Mouse (Mus musculus) heart, adult 2 months (tissue): ENCODE results near the gene Atp6v0d1. TPM values are rescaled to one million over a fixed set of nuclear protein-coding genes. Genes with fewer than 3 reads are reported as not detected.

Experiments
- DNase-seq, 2 experiments: peaks; one replicate each; pipeline ENCODE4 v3.0.0; 2021
- H3K27ac ChIP-seq: fragments of 200-600 bp; 2 replicates; pipeline ENCODE4 v1.8.1; 2022
- H3K27me3 ChIP-seq: fragments of 200-500 bp; 2 replicates; pipeline ENCODE4 v1.6.1; 2012; ENCODE audit warnings: mild to moderate bottlenecking, low read length, inconsistent platforms, mixed read lengths; ENCODE audit not compliant: control insufficient read depth, insufficient read depth
- H3K36me3 ChIP-seq: fragments of 200-500 bp; 2 replicates; pipeline ENCODE4 v1.6.1; 2012; ENCODE audit warnings: low read length, inconsistent platforms; ENCODE audit not compliant: control insufficient read depth, insufficient read depth
- H3K4me1 ChIP-seq: fragments of 200-500 bp; 2 replicates; pipeline ENCODE4 v1.6.1; 2011; ENCODE audit warnings: low read length; ENCODE audit not compliant: control insufficient read depth, insufficient read depth
- H3K4me3 ChIP-seq: fragments of 200-600 bp; 2 replicates; pipeline ENCODE4 v1.8.1; 2022
- H3K79me2 ChIP-seq: fragments of 200-500 bp; replicated peaks from 2 replicates; pipeline ENCODE4 v1.6.1; 2012; ENCODE audit warnings: mild to moderate bottlenecking, inconsistent platforms, low read length, moderate library complexity, mixed read lengths; ENCODE audit not compliant: control insufficient read depth, insufficient read depth
- H3K9ac ChIP-seq: fragments of 200-500 bp; 2 replicates; pipeline ENCODE4 v1.6.1; 2012; ENCODE audit warnings: low read depth, mild to moderate bottlenecking, control low read depth, inconsistent platforms, low read length, mixed read lengths
- CTCF ChIP-seq: fragments of 200-600 bp; IDR thresholded peaks from 2 replicates; pipeline ENCODE4 v1.8.1; 2022; ENCODE audit warnings: antibody characterized with exemption, mild to moderate bottlenecking, moderate library complexity
- EP300 ChIP-seq: fragments of 200-500 bp; IDR thresholded peaks from 2 replicates; pipeline ENCODE4 v1.6.1; 2011; ENCODE audit warnings: low read depth, low read length, control low read depth; ENCODE audit not compliant: insufficient read depth
- POLR2A ChIP-seq: fragments of 200-500 bp; IDR thresholded peaks from 2 replicates; pipeline ENCODE4 v1.6.1; 2011; ENCODE audit warnings: mild to moderate bottlenecking, low read depth, low read length, control low read depth; ENCODE audit not compliant: insufficient read depth
- WGBS: fragments of 180-500 bp; shearing (Covaris S2); methylation state at CpG from one replicate; pipeline ENCODE4 v1.1.7; 2018; 5-methylcytosine and 5-hydroxymethylcytosine counted together
- intact Hi-C: fragments of 180-260 bp; cut with DNase I; formaldehyde crosslinking; loops from one replicate; pipeline ENCODE4 v1.15.1; 2025
- polyA plus RNA-seq: library from polyadenylated mRNA; depleted of rRNA; stranded (reverse); fragments of >200 nt; gene quantifications from 2 replicates; pipeline ENCODE4 v1.2.3, GENCODE M21; 2012
- total RNA-seq, 2 experiments: library from RNA; stranded (reverse); gene quantifications; 2 replicates each; pipeline ENCODE4 v1.2.3; 2021

The Atp6v0d1 gene
- total and polyA plus RNA-seq, 3 experiments: 46.4 to 61.7 (median 48.9) TPM

DNA sequence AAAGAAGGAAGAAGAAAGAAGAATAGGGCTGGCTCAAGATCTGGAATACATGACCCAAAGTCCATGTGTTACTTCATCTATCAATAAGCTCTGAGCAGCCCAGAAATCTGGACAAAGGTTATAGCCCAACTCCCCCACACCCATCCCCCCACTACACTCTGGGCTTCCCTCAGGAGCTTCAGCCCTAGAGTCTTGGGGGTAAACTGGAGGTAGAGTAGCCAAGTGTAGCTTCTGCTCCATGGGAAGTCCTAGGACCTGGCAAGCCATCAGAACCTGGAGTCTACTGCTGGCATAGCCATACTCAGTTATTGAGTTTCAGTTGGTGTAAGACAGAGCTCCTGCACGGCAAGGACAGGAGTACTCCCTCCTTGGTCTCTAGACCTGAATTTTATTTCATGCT lies 16.3 kb downstream of the Atp6v0d1 start:
- no peak for DNase-seq
- no peak overlapping the region for H3K9ac ChIP-seq
- H3K79me2 ChIP-seq: no peaks in the 10 kb centered on the region; the same call in none of the 2 replicates
- no peak overlapping the region for H3K27ac ChIP-seq
- no peak overlapping the region for H3K4me3 ChIP-seq
- 85% methylated on average over 1 of the region's 1 CpGs for WGBS
- no peaks in the 10 kb centered on the region for H3K27me3 ChIP-seq
- TF ChIP-seq CTCF: no peak
- no peak for TF ChIP-seq POLR2A
- no peak for TF ChIP-seq EP300
- intact Hi-C loops: no loop called here
- no peaks in the 10 kb centered on the region; the same call in 1 of the 2 replicates for H3K36me3 ChIP-seq
- peaks cover 27% of the 10 kb centered on the region for H3K4me1 ChIP-seq

DNA sequence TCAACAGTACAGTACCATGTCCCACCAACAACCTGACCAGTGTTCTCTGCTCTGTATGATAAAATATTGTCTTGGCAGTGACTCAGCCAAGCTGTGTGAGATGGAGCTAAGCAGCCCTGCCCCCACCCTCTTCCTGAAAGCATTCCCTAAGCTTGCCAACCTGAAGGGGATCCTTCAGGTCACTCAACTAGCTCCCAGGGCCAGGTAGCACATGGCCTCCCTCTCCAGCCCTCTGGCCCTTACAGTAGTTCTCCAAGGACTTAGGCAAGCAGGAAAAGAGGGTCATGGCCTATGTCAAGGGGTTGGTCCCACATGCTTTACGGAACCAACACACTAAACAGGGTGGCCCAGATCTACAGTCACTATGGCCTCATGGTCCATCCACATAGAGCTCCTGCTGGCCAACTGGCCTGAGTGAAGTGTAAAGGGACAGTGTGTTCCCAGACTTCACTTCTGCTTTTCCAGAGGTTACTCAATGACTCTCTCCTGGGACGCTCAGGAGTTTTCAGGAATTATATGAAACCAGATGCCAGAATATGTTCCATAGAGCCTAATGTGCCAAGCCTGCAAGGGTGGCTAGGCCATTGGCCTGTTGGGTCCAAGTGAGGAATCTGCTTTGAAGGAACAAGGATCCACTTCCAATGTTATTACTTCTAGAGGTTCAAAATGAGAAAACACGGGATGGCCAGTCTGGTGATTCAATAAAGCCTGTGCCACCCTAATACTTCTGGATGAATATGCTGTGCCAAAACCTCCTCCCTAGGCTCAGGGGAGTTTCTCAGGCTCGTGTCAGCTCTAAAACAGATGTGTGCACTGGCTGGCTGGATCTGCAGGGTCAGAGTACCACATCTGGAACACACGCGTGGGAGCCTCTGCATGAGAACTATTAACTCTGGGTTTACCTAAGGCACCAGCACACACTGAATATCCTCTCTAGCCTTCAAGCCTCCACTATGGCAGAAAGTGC lies 19.2 kb downstream of the Atp6v0d1 start:
- H3K27me3 ChIP-seq: no peaks in the 10 kb centered on the region
- WGBS: 56% methylated on average over 6 of the region's 6 CpGs
- H3K9ac ChIP-seq: no peak overlapping the region
- H3K27ac ChIP-seq: peak overlapping the region; percentile 12
- peaks cover 2% of the 10 kb centered on the region for H3K79me2 ChIP-seq
- TF ChIP-seq CTCF (no peak), EP300 (no peak; the same call in 1 of the 2 replicates)
- peaks cover 33% of the 10 kb centered on the region for H3K4me1 ChIP-seq
- intact Hi-C loops: no loop called here
- H3K36me3 ChIP-seq: peaks cover 10% of the 10 kb centered on the region
- H3K4me3 ChIP-seq: no peak overlapping the region
- DNase-seq: peak in 1 of 2 experiments; percentile 42

DNA sequence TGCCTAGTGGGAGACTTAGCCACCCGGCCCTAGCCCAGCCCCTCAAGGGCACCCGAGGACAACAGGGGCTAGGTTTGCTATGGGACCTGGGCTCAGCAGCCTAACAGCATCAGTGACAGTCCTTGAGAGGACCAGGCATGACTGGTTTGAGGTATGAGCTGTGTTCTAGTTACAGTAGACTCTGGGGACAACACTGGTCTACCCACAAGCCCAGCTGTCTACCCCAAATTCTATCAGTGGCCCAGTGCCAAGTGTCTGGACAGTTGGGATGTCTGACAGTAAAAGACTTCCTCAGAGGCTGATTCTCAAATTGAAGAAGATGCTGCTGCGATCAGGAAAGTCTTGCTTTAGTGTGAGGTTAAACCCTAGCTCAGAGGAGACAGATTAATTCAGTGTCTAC lies 20.6 kb downstream of the Atp6v0d1 start:
- no peak for TF ChIP-seq POLR2A
- TF ChIP-seq CTCF: no peak
- intact Hi-C loops: no loop called here
- no peak overlapping the region for H3K9ac ChIP-seq
- peaks cover 33% of the 10 kb centered on the region for H3K4me1 ChIP-seq
- WGBS: 55% methylated on average over 3 of the region's 3 CpGs
- H3K4me3 ChIP-seq: no peak overlapping the region
- H3K27ac ChIP-seq: peak overlapping the region; percentile 42
- no peak for DNase-seq
- peaks cover 10% of the 10 kb centered on the region for H3K36me3 ChIP-seq
- H3K27me3 ChIP-seq: no peaks in the 10 kb centered on the region
- H3K79me2 ChIP-seq: peaks cover 2% of the 10 kb centered on the region; the same call in 1 of the 2 replicates

DNA sequence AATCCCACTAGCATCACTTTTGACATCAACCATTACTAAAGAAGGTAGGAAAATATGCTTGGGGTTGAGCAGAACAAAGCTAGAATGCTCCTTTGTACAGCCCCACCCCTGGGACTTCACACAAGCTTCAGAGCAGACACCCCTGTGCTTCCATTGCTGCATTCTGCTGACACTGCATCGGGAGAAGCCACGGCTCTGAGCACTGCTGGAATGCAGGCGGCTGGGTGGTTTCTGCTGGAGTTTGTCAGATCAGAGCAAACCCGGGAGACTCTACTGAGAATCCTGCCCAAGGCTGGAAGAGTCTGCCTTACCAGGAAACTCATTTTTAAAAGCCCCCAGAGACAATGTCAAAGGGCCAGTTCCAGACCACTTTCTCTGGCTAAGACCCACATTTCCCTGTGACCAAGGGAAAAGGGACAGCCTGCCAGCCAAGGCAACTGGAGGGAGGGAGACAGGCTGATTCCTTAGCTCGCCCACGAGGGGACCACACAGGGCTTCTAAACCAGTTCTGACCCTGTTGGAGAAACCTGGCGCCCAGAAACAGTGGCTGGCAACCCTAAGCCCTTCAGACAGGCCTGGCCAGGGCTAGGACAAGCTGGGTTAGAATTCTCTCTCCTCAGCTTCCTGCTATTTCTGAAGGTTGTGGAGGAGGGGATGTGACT lies 21.2 kb downstream of the Atp6v0d1 start:
- intact Hi-C loops: no loop called here
- H3K27me3 ChIP-seq: no peaks in the 10 kb centered on the region
- H3K4me3 ChIP-seq: no peak overlapping the region

DNA sequence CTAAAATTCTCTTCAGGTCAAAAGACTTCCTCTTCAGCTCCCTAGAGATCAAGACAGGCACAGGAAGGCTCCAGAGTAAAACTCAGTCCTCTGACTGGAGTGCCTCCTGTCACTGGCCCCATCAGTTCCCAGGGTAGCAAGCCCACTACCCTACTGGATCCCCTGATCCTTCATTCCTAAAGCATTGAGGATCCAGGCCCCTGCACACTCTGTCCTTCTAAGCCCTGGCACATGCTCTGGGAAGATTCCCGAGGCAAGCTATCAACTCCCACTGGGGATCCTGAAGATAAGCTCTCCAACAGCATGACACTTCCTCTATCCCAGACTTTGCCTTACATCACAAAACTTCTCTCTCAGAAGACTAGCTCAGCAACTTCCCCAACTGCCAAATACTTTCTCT lies 22.1 kb downstream of the Atp6v0d1 start:
- no peak overlapping the region for H3K4me3 ChIP-seq
- peak overlapping the region; percentile 42 for H3K27ac ChIP-seq
- no peaks in the 10 kb centered on the region for H3K27me3 ChIP-seq
- peaks cover 10% of the 10 kb centered on the region for H3K36me3 ChIP-seq
- DNase-seq: peak; percentile 47 to 55
- 0% methylated on average over 1 of the region's 1 CpGs for WGBS
- peaks cover 33% of the 10 kb centered on the region for H3K4me1 ChIP-seq
- no peak overlapping the region for H3K9ac ChIP-seq
- H3K79me2 ChIP-seq: peaks cover 2% of the 10 kb centered on the region; the same call in 1 of the 2 replicates
- intact Hi-C loops: no loop called here
- no peak for TF ChIP-seq POLR2A
- TF ChIP-seq CTCF: no peak
- no peak for TF ChIP-seq EP300

More for the DNA sequence above, 21.2 kb downstream of the Atp6v0d1 start:
- 43% methylated on average over 7 of the region's 7 CpGs for WGBS
- H3K27ac ChIP-seq: peak overlapping the region; percentile 42
- peak; percentile 39 to 44 for DNase-seq
- TF ChIP-seq EP300 (no peak), CTCF (no peak), POLR2A (no peak)
- H3K79me2 ChIP-seq: peaks cover 2% of the 10 kb centered on the region; the same call in 1 of the 2 replicates
- H3K4me1 ChIP-seq: peaks cover 33% of the 10 kb centered on the region
- H3K9ac ChIP-seq: no peak overlapping the region
- H3K36me3 ChIP-seq: peaks cover 10% of the 10 kb centered on the region

DNA sequence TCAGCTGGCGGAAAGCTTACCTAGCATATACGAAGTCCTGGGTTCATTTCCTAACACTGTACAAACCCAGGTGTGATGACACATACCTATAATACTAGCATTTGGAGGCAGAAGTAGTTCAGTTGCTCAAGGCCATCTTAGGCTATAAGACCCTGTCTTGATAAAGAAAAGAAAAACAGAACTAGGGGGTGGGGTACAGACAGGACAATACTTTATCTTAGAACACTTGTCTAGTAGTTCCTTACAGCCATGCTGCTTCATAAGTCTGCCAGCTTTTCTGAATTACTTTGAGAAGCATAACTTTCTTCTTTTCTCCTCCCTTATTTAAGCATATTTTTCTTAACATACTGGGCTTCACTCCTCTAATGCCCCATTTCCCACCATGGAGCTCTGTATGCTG lies 23.0 kb downstream of the Atp6v0d1 start:
- 87% methylated on average over 2 of the region's 2 CpGs for WGBS

More for the DNA sequence above, 23.0 kb downstream of the Atp6v0d1 start:
- intact Hi-C loops: no loop called here
- Histone ChIP-seq H3K4me3 (no peak overlapping the region), H3K9ac (no peak overlapping the region), H3K27me3 (no peaks in the 10 kb centered on the region), H3K4me1 (peaks cover 33% of the 10 kb centered on the region), H3K36me3 (peaks cover 11% of the 10 kb centered on the region), H3K79me2 (peaks cover 2% of the 10 kb centered on the region; the same call in 1 of the 2 replicates), H3K27ac (peak overlapping the region; percentile 42; the same call in 1 of the 2 replicates)
- no peak for TF ChIP-seq POLR2A
- no peak for TF ChIP-seq EP300
- TF ChIP-seq CTCF: no peak
- DNase-seq: no peak
